Mouse (Mus musculus) embryonic facial prominence, embryonic 10.5 days (tissue): ENCODE results near the gene Anpep. TPM values are rescaled to one million over a fixed set of nuclear protein-coding genes. Genes with fewer than 3 reads are reported as not detected.

Source experiments
- DNase-seq: peaks from one replicate; pipeline ENCODE4 v3.0.0-alpha.2; 2017; ENCODE audit warnings: low spot score
- H3K27ac ChIP-seq: fragments of 300-500 bp; sonication (generic); replicated peaks from 2 replicates; pipeline ENCODE4 v1.5.1; 2016; ENCODE audit warnings: mild to moderate bottlenecking
- H3K27me3 ChIP-seq: fragments of 300-500 bp; sonication (generic); replicated peaks from 2 replicates; pipeline ENCODE4 v1.6.1; 2016; ENCODE audit warnings: low read depth, mild to moderate bottlenecking; ENCODE audit not compliant: poor library complexity, severe bottlenecking
- H3K36me3 ChIP-seq: fragments of 300-500 bp; sonication (generic); replicated peaks from 2 replicates; pipeline ENCODE4 v1.6.1; 2016; ENCODE audit warnings: mild to moderate bottlenecking, moderate library complexity
- H3K4me1 ChIP-seq: fragments of 300-500 bp; sonication (generic); 2 replicates; pipeline ENCODE4 v1.6.1; 2016
- H3K4me3 ChIP-seq: fragments of 300-500 bp; sonication (generic); 2 replicates; pipeline ENCODE4 v1.5.1; 2016; ENCODE audit warnings: mild to moderate bottlenecking, moderate library complexity
- H3K9me3 ChIP-seq: fragments of 300-500 bp; sonication (generic); 2 replicates; pipeline ENCODE4 v1.6.1; 2016; ENCODE audit warnings: mild to moderate bottlenecking
- WGBS: fragments of 180-500 bp; shearing (Covaris S2); methylation state at CpG from one replicate; pipeline ENCODE4 v1.1.7; 2016; 5-methylcytosine and 5-hydroxymethylcytosine counted together
- polyA plus RNA-seq: library from polyadenylated mRNA; unstranded; fragments of >200 nt; fragmentation: Nextera tagmentation; extraction: Ambion mirVana; gene quantifications from 2 replicates; pipeline ENCODE4 v1.2.1, GENCODE M21; 2016

Anpep gene
- polyA plus RNA-seq, 1 experiment from 2014 or later: 6.9 TPM

DNA sequence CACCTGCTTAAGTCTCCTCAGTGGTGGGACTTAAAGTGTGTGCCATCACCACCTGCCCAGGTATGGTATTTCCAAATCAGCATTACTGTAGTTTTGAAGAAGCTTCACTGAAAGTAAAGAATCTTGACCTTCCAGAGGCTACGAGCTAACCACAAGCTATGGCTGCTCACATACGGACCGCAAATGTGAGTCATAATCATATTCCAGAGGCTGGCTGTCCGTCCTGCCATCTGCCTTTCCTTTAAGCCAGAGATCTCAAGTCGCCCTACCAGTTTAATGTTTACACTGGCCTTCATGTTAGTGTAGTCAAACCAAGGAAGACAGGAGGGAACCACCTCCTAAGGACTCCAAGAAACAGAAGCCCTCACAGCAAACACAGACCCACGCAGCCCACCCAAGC lies 21.0 kb upstream of the Anpep start:
- 94% methylated on average over 6 of the region's 6 CpGs for WGBS
- no peaks in the 10 kb centered on the region for H3K9me3 ChIP-seq
- peaks cover 75% of the 10 kb centered on the region for H3K36me3 ChIP-seq
- no peaks in the 10 kb centered on the region for H3K27me3 ChIP-seq
- no peak overlapping the region for H3K27ac ChIP-seq
- H3K4me3 ChIP-seq: no peak overlapping the region
- H3K4me1 ChIP-seq: peaks cover 6% of the 10 kb centered on the region
- no peak for DNase-seq

DNA sequence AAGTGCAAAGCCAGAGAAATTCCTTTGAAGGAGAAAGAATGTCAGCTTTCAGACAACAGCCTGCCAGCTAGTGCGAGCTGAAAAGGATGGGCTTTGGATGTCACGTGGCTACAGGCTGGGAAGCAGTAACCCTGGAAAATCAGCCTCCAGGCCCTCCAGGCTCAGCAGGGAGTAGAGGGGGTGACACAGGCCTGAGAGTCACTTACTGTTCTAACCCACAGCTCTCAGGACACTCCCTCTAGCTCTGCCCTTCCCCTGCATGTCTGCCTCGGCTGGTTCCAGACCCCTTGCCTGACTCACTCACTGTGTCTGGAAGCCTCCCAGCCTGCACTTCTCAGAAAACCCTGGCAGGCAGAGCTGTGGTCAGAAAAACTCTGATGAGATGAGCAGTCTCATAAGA lies 20.1 kb upstream of the Anpep start:
- H3K36me3 ChIP-seq: peaks cover 77% of the 10 kb centered on the region
- 21% methylated on average over 3 of the region's 3 CpGs for WGBS

DNA sequence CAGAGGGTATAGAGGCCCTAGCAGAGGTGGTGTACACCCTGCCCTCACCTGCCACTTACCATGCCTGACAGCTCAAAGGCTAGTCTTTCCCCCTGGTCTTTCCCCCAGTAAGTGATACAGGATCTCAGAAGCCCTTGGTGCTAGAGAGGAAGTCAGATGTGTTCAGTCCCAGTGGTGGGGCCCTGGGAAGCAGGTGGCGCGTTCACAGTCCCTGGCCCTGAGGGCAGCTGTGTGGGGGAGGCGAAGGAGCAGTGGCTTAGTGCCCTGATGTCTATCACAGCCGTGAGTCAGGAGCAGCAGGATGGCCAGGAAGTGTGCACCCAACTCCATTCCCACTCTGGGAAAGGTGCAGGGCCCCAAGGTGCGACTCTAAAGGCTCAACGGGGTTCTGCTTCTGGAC lies 19.2 kb upstream of the Anpep start:
- Histone ChIP-seq H3K4me1 (peaks cover 6% of the 10 kb centered on the region), H3K27me3 (no peaks in the 10 kb centered on the region), H3K4me3 (no peak overlapping the region), H3K36me3 (peaks cover 73% of the 10 kb centered on the region), H3K27ac (no peak overlapping the region), H3K9me3 (no peaks in the 10 kb centered on the region)
- WGBS: 83% methylated on average over 6 of the region's 6 CpGs
- DNase-seq: no peak

More for the DNA sequence above, 20.1 kb upstream of the Anpep start:
- H3K27ac ChIP-seq: 0 out of 2 replicates have a peak overlapping the region, but pooled peaks have one; percentile 14
- no peaks in the 10 kb centered on the region for H3K27me3 ChIP-seq
- H3K4me3 ChIP-seq: no peak overlapping the region
- peak; percentile 17 for DNase-seq
- H3K9me3 ChIP-seq: no peaks in the 10 kb centered on the region
- peaks cover 6% of the 10 kb centered on the region for H3K4me1 ChIP-seq

DNA sequence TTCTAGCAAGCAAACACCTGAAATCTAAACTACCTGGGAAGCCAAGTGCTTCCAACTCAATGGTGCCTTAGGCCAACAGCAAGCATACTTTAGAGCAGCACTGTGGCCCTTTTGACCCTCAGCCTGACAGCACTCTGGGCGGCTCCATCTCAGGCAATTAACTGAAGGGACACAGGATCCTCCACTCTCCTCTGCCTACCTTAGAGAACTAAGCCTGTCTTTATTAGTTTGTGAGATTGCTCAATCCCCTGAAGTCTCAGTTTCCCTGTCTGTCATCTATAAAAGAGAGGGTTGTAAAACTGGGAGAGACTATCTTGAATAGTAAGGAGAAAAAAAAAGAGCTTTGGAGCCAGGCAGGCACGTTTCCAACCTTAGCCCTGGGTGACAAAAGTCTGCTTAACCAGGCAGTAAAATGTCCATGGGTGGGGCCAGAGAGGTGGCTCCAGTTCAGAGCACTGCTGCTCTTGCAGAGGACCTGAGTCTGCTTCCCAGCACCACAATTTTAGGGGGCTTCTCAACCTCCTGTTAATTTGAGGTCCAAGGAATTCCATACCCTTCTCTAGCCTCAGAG lies 17.7 kb upstream of the Anpep start:
- peaks cover 67% of the 10 kb centered on the region for H3K36me3 ChIP-seq
- DNase-seq: no peak

DNA sequence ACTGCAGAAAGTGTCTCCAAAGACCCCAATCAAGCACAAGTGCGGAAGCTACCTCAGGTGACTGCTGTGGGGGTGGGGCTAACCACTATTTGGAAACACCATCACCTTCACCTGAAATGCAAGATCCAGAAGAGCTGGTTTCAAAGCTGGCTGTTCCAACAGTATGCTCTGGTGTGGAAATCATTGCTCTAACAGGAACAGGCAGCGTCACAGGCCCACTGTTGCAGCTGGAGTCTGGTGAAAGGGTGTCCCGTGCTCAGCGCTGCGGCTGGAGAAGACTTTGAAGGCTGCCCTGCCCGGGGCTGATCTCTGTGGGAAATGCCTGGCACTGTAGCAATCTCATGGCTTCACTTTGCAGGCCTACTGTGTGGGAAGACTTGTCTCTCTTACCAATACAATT lies 12.5 kb upstream of the Anpep start:
- Histone ChIP-seq H3K4me3 (no peak overlapping the region), H3K4me1 (peaks cover 14% of the 10 kb centered on the region), H3K36me3 (peaks cover 17% of the 10 kb centered on the region; the same call in 1 of the 2 replicates), H3K9me3 (no peaks in the 10 kb centered on the region), H3K27ac (no peak overlapping the region), H3K27me3 (no peaks in the 10 kb centered on the region)
- WGBS: 90% methylated on average over 6 of the region's 6 CpGs
- DNase-seq: no peak

More for the DNA sequence above, 17.7 kb upstream of the Anpep start:
- H3K4me1 ChIP-seq: peaks cover 6% of the 10 kb centered on the region
- no peaks in the 10 kb centered on the region for H3K9me3 ChIP-seq
- H3K27ac ChIP-seq: no peak overlapping the region
- WGBS: 71% methylated on average over 2 of the region's 2 CpGs
- H3K27me3 ChIP-seq: no peaks in the 10 kb centered on the region
- H3K4me3 ChIP-seq: no peak overlapping the region

DNA sequence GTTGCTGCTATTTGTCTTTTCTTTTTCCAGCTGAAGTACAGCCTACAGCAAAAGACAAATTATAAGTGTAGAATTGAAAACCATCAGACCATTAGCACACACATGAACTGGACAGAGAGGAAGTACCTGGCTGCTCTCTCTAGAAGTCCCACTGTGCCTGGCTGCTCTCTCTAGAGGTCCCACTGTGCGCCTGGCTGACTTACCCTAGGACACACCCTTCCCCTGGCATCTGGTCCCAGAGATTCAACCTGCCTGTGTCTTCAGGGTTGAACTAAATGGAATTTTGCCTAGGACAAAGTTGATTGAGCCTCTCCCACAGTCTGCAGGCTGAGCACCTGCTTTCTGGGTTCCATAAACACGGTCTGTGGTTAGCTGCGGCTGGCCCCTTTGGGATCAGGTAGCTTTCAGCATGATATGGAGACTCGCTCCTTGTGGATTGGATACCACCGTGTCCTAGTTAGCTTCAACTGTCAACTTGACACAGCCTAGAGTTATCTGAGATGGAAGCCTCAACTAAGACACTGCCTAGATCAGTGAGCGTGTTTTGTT lies 11.0 kb upstream of the Anpep start:
- Histone ChIP-seq H3K27me3 (no peaks in the 10 kb centered on the region), H3K9me3 (no peaks in the 10 kb centered on the region), H3K4me3 (no peak overlapping the region), H3K27ac (no peak overlapping the region), H3K4me1 (peaks cover 17% of the 10 kb centered on the region), H3K36me3 (peaks cover 9% of the 10 kb centered on the region; the same call in 1 of the 2 replicates)
- DNase-seq: no peak
- 90% methylated on average over 6 of the region's 6 CpGs for WGBS

DNA sequence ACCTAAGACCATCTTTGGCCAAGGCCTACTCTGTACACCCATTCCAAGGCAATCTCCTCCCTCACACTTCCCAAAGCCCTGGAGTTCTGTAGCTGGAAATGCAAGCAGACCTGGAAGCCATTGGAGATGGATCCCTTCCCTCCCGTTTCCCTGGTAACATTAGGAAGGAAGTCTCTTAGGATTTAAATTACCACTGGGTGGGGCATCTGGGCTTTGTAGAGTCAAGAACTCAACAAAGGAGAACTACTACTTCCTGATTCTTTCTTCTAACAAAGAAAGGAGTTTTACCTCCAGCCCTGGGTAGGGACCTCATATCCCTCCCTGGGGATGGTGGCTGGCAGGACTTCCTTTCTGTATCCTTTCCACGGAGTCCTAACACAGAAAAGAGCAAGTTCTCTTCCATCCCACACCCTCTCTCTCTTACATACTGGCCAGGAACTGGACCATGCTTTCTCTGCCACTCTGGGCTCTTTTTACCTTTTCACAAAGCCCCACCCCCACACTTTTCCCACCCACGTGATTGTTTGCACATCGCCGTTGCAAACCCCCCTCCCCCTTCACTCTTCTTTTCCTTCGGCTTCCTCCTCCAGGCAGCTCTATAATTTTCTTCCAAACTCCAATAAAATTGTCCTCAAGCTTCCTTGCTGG lies 8.3 kb upstream of the Anpep start:
- no peak for DNase-seq
- Histone ChIP-seq H3K4me3 (no peak overlapping the region), H3K36me3 (no peaks in the 10 kb centered on the region), H3K27me3 (no peaks in the 10 kb centered on the region), H3K4me1 (peaks cover 21% of the 10 kb centered on the region), H3K9me3 (no peaks in the 10 kb centered on the region), H3K27ac (peak overlapping the region; percentile 40; the same call in 1 of the 2 replicates)
- 57% methylated on average over 6 of the region's 6 CpGs for WGBS

DNA sequence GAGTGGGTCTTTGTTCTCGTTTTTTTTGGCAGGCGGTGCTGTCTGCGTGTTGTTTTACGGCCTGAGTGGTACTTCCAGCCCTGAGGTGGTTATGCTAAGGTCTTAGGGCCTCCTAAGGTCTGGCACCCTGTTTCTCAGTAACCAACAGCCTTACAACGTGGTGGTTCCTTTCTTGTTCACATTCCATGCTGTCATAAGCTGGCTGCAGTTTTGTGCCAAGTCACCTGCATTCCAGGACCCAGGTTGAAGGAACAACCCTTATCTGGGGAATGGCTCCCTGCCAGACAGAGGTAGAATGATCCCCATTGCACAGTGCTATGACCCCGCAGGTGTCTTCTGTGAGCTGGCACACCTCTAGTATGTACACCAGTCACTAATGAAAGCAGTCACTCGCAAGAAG lies 7.6 kb upstream of the Anpep start:
- Histone ChIP-seq H3K9me3 (no peaks in the 10 kb centered on the region), H3K4me1 (peaks cover 21% of the 10 kb centered on the region), H3K36me3 (no peaks in the 10 kb centered on the region), H3K4me3 (no peak overlapping the region), H3K27me3 (no peaks in the 10 kb centered on the region), H3K27ac (no peak overlapping the region; the same call in 1 of the 2 replicates)
- 82% methylated on average over 7 of the region's 7 CpGs for WGBS
- no peak for DNase-seq

DNA sequence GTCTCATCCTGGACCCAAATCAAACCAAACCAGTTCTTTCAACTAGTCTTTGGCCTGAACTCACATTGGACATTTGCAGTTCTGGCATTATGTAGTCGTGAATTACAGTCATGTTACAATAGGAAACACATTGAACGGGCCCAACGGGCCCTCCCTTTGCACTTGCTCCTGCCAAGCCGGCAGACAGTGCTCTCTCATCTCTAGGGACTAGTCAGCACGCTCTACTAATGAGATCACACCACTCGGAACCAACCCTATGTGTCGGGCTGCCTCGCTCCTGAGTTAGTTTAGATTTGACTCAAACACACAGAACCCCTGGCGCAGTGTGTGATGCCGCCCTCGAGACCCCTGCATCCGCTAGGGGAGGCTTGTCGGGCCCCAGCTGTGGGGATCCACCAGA lies 7.0 kb upstream of the Anpep start:
- no peak overlapping the region for H3K27ac ChIP-seq
- peaks cover 21% of the 10 kb centered on the region for H3K4me1 ChIP-seq
- WGBS: 81% methylated on average over 13 of the region's 13 CpGs

DNA sequence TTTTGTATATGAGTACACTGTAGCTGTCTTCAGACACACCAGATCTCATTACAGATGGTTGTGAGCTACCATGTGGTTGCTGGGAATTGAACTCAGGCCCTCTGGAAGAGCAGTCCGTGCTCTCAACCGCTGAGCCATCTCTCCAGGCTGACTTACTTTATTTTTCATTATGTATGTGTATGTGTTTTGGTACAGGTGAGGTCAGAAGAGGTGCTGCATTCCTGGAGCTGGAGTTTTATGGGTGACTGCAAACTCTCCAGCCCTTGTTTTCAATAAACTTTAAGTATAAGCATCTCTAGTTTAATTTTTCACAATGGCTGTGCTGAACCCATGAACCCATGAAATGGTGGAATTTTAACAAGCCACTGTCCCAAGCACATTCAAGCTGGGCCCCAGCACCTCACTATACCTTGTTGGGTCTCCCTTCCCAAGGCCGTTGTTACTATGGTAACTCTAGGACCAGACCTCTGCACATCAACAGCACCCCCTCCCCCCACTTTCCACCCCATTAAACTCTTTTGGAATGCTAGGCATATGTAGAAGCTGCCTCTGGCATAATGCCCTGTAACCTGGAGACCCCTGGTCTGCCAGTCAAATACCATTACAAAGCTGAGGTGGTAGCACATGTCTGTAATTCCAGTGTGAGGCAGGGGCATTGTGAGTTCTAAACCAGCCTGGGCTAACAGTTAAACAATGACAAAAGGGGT lies 5.6 kb upstream of the Anpep start:
- H3K36me3 ChIP-seq: no peaks in the 10 kb centered on the region
- 78% methylated on average over 3 of the region's 3 CpGs for WGBS
- H3K27me3 ChIP-seq: no peaks in the 10 kb centered on the region
- H3K9me3 ChIP-seq: no peaks in the 10 kb centered on the region
- H3K4me3 ChIP-seq: no peak overlapping the region
- H3K4me1 ChIP-seq: peaks cover 26% of the 10 kb centered on the region
- DNase-seq: peak; percentile 38
- no peak overlapping the region for H3K27ac ChIP-seq

More for the DNA sequence above, 7.0 kb upstream of the Anpep start:
- Histone ChIP-seq H3K36me3 (no peaks in the 10 kb centered on the region), H3K9me3 (no peaks in the 10 kb centered on the region), H3K4me3 (no peak overlapping the region), H3K27me3 (no peaks in the 10 kb centered on the region)
- DNase-seq: no peak

DNA sequence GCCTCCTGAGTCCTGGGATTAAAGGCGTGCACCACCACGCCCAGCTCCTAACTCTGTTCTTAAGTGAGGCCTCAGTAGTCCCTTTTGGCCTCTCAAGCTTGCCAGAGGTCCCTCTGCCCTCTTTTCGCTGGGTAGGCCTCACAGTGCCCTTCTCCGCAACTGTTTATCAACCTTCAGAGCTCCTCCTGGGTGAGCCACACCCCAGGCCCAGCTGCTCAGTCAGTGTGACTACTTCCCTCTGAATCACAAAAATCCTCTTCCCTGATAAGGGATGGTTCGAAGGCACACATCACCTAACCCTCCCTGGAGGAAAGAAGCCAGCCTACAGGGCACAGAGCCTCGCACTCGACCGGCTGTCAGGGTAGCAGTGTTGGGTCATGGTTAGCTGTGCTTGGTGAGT lies 935 bp upstream of the Anpep start:
- Histone ChIP-seq H3K4me1 (peaks cover 36% of the 10 kb centered on the region), H3K4me3 (no peak overlapping the region), H3K9me3 (no peaks in the 10 kb centered on the region), H3K27ac (0 out of 2 replicates have a peak overlapping the region, but pooled peaks have one; percentile 19), H3K36me3 (no peaks in the 10 kb centered on the region), H3K27me3 (no peaks in the 10 kb centered on the region)
- no peak for DNase-seq
- WGBS: 89% methylated on average over 8 of the region's 8 CpGs

DNA sequence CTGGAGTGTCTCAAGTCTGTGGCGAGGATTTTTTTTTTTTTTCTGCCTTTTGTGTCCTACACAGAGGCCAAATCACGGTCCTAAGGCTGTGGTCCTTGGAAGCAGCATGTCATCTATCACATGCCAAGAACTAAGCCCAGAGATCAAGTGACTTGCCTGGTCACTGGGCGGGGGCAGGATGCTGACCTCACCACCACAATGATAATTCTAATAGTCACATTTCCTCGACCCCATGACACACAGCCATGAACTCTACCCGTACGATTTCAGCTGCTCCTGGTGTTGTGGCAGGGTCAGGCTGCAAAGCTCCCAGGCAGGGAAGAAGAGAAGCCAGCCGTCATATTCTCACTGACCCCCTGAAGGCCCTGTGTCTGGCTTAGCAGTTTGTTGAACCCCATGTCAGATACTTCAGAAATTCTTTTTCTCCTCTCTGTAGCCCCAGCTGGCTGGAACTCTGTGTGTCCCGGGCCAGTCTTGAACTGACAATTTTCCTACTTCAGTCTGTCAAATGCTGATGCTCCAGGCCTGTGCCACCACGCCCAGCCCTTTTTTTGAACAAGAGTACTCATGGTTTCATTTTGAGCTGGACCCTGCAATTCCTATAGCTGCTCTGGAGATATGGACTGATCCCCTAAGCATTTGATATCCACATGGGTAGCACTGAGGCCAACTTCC lies 1.8 kb downstream of the Anpep start:
- H3K36me3 ChIP-seq: no peaks in the 10 kb centered on the region
- H3K27me3 ChIP-seq: no peaks in the 10 kb centered on the region
- H3K9me3 ChIP-seq: no peaks in the 10 kb centered on the region
- no peak for DNase-seq
- H3K4me3 ChIP-seq: no peak overlapping the region
- WGBS: 59% methylated on average over 9 of the region's 9 CpGs
- peaks cover 32% of the 10 kb centered on the region for H3K4me1 ChIP-seq
- H3K27ac ChIP-seq: peak overlapping the region; percentile 69; the same call in 1 of the 2 replicates
